Mouse (Mus musculus): ENCODE results near the gene Pde4d.

GRCm38 (mm10) chr13:109279211-109279610 is 829.5 kb downstream of the Pde4d start:
- TF ChIP-seq CTCF (IDR thresholded peaks at IDR 0.05; ENCODE audit: insufficient read depth, low read depth, low read length), result no peak
- no peak for TF ChIP-seq POLR2A (IDR thresholded peaks at IDR 0.05; ENCODE audit: insufficient read depth, low read depth, low read length)
